Mouse (Mus musculus) limb, embryonic 15.5 days (tissue): ENCODE data around the gene Atf3. TPM values are rescaled to one million over a fixed set of nuclear protein-coding genes. Genes with fewer than 3 reads are reported as not detected.

ENCODE experiments used
- ATAC-seq: fragments of 200-750 bp; cut with Nextera tagmentation; 2 replicates; pipeline ENCODE4 v1.8.0; 2017; ENCODE audit warnings: low read depth, moderate TSS enrichment; ENCODE audit not compliant: insufficient number of reproducible peaks, low FRiP score, low TSS enrichment
- H3K27ac ChIP-seq: fragments of 300-500 bp; sonication (generic); 2 replicates; pipeline ENCODE4 v1.5.1; 2015; ENCODE audit warnings: moderate library complexity, mild to moderate bottlenecking, inconsistent platforms
- H3K27me3 ChIP-seq: fragments of 300-500 bp; sonication (generic); 2 replicates; pipeline ENCODE4 v1.6.1; 2015; ENCODE audit warnings: inconsistent platforms
- H3K36me3 ChIP-seq: fragments of 300-500 bp; sonication (generic); 2 replicates; pipeline ENCODE4 v1.6.1; 2015; ENCODE audit warnings: inconsistent platforms
- H3K4me1 ChIP-seq: fragments of 300-500 bp; sonication (generic); 2 replicates; pipeline ENCODE4 v1.6.1; 2015; ENCODE audit warnings: inconsistent platforms
- H3K4me2 ChIP-seq: fragments of 300-500 bp; sonication (generic); 2 replicates; pipeline ENCODE4 v1.6.1; 2015; ENCODE audit warnings: mild to moderate bottlenecking, inconsistent platforms
- H3K4me3 ChIP-seq: fragments of 300-500 bp; sonication (generic); 2 replicates; pipeline ENCODE4 v1.5.1; 2015; ENCODE audit warnings: mild to moderate bottlenecking, inconsistent platforms
- H3K9ac ChIP-seq: fragments of 300-500 bp; sonication (generic); 2 replicates; pipeline ENCODE4 v1.6.1; 2015; ENCODE audit warnings: inconsistent platforms
- H3K9me3 ChIP-seq: fragments of 300-500 bp; sonication (generic); 2 replicates; pipeline ENCODE4 v1.6.1; 2016; ENCODE audit warnings: inconsistent platforms
- WGBS: fragments of 180-500 bp; shearing (Covaris S2); methylation state at CpG from one replicate; pipeline ENCODE4 v1.1.7; 2015; 5-methylcytosine and 5-hydroxymethylcytosine counted together
- polyA plus RNA-seq: library from polyadenylated mRNA; unstranded; fragments of >200 nt; fragmentation: Nextera tagmentation; extraction: Ambion mirVana; gene quantifications from 2 replicates; pipeline ENCODE4 v1.2.1, GENCODE M21; 2015

The Atf3 gene
- polyA plus RNA-seq, 1 experiment from 2014 or later, result 8.2 TPM

DNA sequence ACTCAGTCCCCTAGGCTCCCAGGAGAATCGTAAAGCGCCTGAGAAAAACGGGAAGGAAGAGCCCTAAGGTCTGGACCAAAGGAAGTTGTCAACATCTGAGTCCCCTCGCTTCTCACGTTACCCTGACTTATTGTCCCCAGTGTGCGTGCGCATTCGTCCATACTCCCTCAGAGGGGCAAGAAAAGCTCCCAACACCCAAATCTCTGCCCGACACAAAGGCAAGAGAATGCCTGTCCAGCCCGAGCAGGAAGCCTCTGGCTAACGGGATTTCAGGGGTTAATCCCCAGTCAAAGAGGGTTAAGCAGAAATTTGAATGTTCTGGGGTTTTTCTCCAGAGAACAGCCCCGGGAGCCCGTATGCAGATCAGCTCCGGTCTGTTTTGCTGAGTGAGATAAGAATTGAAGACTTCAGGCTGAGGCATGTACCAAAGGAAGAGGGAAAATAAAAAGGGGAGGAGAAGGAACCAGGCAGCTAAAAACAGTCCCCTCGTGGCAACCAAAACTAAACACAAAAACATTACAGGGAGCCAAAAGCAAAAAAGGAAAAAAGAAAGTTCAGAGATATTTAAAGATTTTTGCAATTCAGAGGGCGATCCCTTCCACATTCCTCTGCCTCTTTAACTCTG is 32.0 kb downstream of the Atf3 start:
- under 1% methylated on average over 16 of the region's 16 CpGs for WGBS
- H3K9ac ChIP-seq, result no peak overlapping the region
- peaks cover 67% of the 10 kb centered on the region for H3K27me3 ChIP-seq
- no peaks in the 10 kb centered on the region for H3K9me3 ChIP-seq
- peak overlapping the region; percentile 38; the same call in 1 of the 2 replicates for H3K27ac ChIP-seq
- H3K4me1 ChIP-seq, result peaks cover 39% of the 10 kb centered on the region
- no peak for ATAC-seq
- H3K4me3 ChIP-seq, result peak overlapping the region; percentile 63
- H3K36me3 ChIP-seq, result no peaks in the 10 kb centered on the region
- H3K4me2 ChIP-seq, result peak overlapping the region; percentile 99

DNA sequence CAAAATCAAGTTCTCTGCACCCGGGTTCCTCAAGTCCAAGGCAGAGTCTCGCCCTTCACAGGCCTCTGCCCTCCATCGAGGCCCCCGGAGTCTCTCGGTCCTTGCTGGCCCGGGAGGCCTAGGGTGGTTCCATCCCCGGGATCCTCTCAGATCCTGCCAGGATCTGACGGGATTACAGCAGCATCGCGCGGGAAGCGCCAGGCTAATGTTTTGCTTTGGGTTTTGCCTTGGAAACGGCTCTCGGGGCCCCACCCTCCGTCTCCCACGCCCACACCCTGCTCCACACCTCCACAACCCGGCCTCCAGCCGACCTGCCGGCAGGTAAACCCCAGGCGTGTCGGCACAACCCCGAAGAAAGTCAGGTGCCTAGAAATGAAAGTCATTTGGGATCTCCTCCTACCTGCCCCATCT is 33.0 kb downstream of the Atf3 start:
- WGBS, result 1% methylated on average over 22 of the region's 22 CpGs
- Histone ChIP-seq H3K36me3 (no peaks in the 10 kb centered on the region), H3K4me1 (peaks cover 48% of the 10 kb centered on the region)

DNA sequence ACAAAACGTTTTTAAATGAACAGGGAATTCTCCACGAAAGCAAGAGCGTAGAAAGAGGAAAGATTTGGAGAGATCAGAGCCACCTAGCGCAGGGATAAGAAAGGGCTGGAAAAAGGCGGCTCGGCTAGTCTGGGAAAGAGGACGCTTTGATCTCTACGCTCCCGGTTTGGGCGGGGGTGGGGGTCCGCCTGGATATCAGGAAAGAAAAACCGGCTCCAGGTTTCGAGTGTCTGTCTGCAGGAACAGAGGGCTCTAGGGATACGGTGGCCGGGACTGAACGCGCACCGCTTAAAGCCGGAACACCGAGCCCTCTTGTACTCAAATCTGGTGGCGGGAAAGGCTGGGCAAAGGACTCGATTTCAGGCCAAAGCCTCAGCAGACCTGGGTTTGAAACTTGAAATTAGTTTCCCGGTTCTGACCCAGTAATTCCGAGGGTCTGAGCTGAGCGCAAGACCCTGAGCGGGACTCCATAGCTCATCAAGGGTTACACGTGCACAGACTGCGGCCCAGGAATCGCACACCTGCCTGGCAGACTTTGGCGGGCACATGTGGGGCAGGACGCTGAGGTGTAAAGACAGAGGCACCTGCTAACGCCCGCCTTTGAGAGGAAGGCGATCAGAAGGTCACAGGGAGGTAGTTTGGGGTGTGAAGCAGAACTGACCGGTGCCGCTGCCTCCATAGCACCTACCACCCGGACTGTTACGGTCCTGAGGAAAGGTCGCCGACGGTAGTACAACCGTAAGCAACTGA is 33.6 kb downstream of the Atf3 start:
- H3K4me3 ChIP-seq, result peak overlapping the region; percentile 63
- peaks cover 66% of the 10 kb centered on the region for H3K27me3 ChIP-seq
- H3K9ac ChIP-seq, result peak overlapping the region; percentile 14; the same call in 1 of the 2 replicates
- peak overlapping the region; percentile 99 for H3K4me2 ChIP-seq
- H3K9me3 ChIP-seq, result no peaks in the 10 kb centered on the region
- peaks cover 51% of the 10 kb centered on the region for H3K4me1 ChIP-seq
- no peak for ATAC-seq
- WGBS, result 2% methylated on average over 42 of the region's 42 CpGs
- H3K36me3 ChIP-seq, result no peaks in the 10 kb centered on the region
- peak overlapping the region; percentile 68 for H3K27ac ChIP-seq

More for the DNA sequence above, 33.0 kb downstream of the Atf3 start:
- no peak for ATAC-seq
- Histone ChIP-seq H3K9ac (no peak overlapping the region), H3K9me3 (no peaks in the 10 kb centered on the region), H3K27me3 (peaks cover 72% of the 10 kb centered on the region), H3K4me2 (peak overlapping the region; percentile 99), H3K4me3 (peak overlapping the region; percentile 63), H3K27ac (no peak overlapping the region)

DNA sequence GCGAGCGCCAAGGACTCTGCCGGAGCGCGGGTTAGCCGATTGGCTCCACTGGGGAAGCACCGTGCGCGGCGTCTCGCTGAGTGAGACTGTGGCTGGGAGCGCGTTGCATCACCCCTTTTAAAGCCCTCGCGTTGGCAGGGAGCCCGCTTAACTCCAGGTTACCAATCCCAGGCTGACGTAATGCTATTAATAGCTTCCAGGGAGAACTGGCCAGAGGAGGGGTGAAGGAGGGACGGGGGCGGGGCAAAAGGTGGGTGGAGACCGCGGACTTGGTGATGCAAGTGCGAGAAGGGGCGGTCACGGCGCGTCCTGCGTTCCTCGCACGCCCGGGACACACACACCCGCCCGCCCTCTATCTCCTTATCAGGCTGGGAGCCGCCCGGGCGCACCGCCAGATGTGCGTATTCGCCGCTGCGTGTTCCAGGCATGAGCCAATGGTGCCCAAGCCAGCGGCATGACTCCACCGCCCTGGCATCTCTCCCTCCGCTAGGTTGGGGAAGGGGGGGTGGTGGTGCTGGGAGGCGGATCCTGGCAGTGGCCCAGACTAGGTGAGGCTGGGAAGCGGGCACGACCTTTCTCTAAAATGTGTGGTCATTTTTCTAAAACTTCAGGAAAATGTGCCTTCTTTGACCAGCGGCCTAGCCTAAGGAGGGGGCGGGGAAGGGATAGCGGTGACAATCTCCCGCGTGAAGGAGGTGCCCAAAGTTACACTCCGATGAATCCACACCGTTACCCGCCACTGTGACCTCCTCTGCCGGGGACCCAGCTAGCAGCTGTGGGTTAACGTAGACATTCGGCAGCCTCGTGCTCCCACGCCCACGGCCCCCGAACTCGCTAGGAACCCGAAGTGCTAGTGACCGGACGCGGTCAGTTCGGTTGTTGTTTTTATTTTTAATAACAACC is 34.4 kb downstream of the Atf3 start:
- peaks cover 60% of the 10 kb centered on the region for H3K27me3 ChIP-seq

DNA sequence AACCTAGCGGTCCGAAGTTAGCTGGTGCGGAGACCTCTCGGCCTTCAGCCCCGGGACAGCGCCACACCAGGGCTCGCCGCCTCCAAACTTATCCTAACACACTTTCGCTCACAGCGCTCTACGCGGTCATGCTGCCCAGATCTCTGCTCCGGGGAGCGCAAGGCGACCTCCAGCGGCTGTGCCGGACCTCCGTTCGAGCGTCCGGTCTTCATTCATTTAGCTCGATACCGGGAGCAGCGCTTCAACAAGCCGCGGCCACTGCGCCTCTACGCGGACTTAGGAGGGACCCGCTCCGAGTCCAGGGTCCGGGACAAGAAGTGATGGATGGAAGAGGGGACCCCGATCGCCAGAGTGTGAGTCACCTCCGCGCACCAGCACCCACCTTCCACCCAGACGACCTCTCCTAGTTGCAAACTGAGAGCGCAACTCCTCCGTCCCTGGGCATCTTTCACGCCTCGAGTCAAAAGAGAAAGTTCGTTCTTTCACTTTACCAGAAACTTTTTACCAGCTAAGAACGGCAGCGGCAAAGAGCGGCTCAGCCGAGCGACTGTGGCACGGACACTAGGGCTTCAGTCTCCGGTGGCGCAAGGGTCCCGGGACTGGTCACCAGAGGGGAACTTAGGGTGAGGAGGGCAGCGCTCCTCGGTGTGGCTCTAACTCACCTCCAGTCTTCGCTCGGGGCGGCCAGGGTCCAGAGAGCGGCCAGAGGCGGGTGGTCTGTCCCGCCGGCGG is 35.2 kb downstream of the Atf3 start:
- under 1% methylated on average over 61 of the region's 61 CpGs for WGBS
- ATAC-seq, result 0 out of 2 replicates have a peak, but pooled peaks have one; percentile 0
- Histone ChIP-seq H3K9me3 (no peaks in the 10 kb centered on the region), H3K36me3 (no peaks in the 10 kb centered on the region), H3K4me2 (peak overlapping the region; percentile 99), H3K27ac (peak overlapping the region; percentile 82), H3K4me1 (peaks cover 60% of the 10 kb centered on the region), H3K9ac (peak overlapping the region; percentile 48), H3K27me3 (peaks cover 54% of the 10 kb centered on the region), H3K4me3 (peak overlapping the region; percentile 63)

More for the DNA sequence above, 34.4 kb downstream of the Atf3 start:
- peak overlapping the region; percentile 48 for H3K9ac ChIP-seq
- no peaks in the 10 kb centered on the region for H3K9me3 ChIP-seq
- under 1% methylated on average over 67 of the region's 67 CpGs for WGBS
- H3K4me3 ChIP-seq, result peak overlapping the region; percentile 63
- peak overlapping the region; percentile 99 for H3K4me2 ChIP-seq
- ATAC-seq, result peak; percentile 85
- H3K36me3 ChIP-seq, result no peaks in the 10 kb centered on the region
- peak overlapping the region; percentile 82 for H3K27ac ChIP-seq
- peaks cover 57% of the 10 kb centered on the region for H3K4me1 ChIP-seq

DNA sequence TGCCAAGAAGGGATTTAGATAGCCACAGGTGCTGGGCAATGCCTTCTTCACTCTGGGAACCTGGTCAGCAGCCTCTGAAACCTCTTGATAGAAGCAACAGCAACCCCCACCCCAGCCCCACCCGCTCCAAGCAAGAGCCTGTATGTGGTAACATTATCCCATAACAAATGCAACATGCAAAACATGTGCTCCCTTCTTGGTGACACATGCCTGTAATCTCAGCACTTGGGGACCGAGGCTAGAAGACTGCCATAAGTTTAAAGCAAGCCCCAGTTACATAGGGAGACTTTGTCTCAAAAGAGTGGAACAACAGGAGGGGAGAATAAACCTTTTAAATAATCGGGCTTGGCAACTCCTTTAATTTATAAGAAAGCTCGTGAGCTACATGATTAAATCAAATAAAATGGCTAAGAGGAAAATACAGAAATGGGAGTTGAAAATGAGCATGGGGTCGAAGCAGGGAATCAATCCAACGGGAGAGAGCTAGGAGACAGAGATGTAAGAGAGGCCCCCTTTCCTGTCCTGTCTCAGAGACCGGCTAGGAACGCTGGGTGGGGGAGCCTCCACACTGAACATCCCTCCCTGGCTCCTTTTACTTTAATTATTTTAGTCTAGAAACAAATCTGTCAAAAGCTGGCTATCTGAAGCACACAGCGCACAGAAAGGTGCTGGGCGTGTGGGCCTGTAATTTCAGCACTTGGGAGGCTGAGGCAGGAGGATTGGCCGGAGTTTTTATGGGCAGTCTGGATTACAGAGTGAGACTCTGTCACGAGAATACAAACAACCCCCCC is 36.2 kb downstream of the Atf3 start:
- Histone ChIP-seq H3K36me3 (no peaks in the 10 kb centered on the region), H3K4me2 (peak overlapping the region; percentile 99), H3K4me1 (peaks cover 60% of the 10 kb centered on the region), H3K27ac (no peak overlapping the region), H3K27me3 (peaks cover 44% of the 10 kb centered on the region), H3K9ac (no peak overlapping the region), H3K4me3 (peak overlapping the region; percentile 63), H3K9me3 (no peaks in the 10 kb centered on the region)
- WGBS, result 47% methylated on average over 12 of the region's 12 CpGs
- ATAC-seq, result no peak

DNA sequence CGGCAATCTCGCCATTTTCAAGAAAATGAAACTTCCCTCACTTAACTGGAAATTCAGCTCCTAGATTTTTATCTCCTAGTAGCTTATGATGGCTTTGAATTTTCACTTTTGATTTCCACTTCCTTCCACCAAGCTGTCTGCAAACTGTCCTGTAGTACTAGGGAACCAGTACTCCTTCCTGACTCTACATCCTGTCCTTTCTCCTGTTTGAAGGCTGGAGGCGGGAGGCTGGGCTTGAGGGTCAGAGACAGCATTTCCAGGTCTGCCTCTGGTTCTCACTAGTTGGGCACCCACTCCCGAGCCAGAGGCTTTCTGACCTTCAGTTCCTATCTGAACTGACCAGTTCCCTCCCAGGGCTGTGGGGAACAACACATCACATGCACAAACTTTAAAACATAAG is 37.4 kb downstream of the Atf3 start:
- H3K4me3 ChIP-seq, result no peak overlapping the region
- no peak overlapping the region for H3K27ac ChIP-seq
- no peaks in the 10 kb centered on the region for H3K36me3 ChIP-seq
- no peak overlapping the region for H3K9ac ChIP-seq
- 59% methylated on average over 4 of the region's 4 CpGs for WGBS
- 0 out of 2 replicates have a peak overlapping the region, but pooled peaks have one; percentile 1 for H3K4me2 ChIP-seq
- peaks cover 54% of the 10 kb centered on the region for H3K4me1 ChIP-seq
- H3K27me3 ChIP-seq, result peaks cover 32% of the 10 kb centered on the region
- H3K9me3 ChIP-seq, result no peaks in the 10 kb centered on the region
- ATAC-seq, result no peak

DNA sequence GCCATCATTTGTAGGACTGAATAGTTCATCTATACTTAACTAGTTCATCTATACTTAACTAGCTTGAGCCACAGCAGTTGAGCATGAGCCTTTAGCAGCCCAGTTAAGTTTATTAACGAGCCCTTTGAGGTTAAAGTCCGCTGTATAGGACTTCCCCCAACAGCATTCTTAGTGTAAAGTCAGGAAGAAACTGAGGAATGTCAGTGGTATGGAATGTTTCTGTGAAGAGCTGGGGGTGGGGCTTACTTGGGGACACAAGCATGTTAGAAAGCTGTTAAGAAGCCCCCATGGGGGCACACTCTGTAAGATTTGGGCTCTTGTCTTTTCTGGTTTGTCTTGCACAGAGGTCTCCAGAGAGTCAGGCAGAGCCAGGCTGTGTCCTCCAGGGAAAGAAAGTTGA is 38.0 kb downstream of the Atf3 start:
- Histone ChIP-seq H3K9ac (no peak overlapping the region), H3K4me1 (peaks cover 49% of the 10 kb centered on the region), H3K4me3 (no peak overlapping the region), H3K36me3 (no peaks in the 10 kb centered on the region), H3K27ac (no peak overlapping the region), H3K9me3 (no peaks in the 10 kb centered on the region), H3K27me3 (peaks cover 26% of the 10 kb centered on the region), H3K4me2 (0 out of 2 replicates have a peak overlapping the region, but pooled peaks have one; percentile 1)
- WGBS, result 12% methylated on average over 2 of the region's 2 CpGs
- ATAC-seq, result no peak

DNA sequence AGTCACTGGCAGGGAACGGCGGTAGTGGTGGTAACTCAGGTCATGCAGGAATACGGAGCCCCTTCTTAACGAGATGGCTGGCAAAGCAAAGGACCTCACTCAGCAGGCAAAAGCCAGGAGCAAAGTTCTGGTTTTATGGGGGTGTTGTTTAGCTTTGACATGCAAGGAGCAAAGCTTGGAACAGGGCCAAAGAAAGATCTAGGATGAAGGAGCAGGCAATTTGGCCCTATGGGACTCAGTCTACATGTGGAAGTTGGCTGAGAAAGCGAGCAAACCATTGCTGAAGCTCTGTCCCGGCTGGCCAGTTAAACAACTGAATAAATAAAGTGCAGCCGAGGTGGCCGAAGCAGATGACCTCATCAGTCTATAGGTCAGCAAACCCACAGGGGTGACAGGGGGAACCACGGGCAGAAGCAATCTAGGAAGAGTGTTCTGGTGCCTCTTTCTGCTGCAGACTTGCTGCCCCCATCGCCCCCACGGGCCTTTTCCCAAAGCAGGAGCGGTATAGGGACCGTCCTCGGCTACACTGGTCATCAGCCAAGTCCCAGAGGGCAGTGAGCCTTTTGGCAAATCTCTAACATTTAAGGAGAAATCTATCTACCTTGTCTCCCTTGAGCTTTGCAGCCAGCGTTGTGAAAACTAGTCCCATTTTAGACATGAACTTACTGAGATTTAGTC is 39.2 kb downstream of the Atf3 start:
- WGBS, result 22% methylated on average over 15 of the region's 15 CpGs
- H3K9ac ChIP-seq, result no peak overlapping the region
- no peak for ATAC-seq
- H3K36me3 ChIP-seq, result no peaks in the 10 kb centered on the region
- no peaks in the 10 kb centered on the region for H3K9me3 ChIP-seq
- H3K27me3 ChIP-seq, result peaks cover 14% of the 10 kb centered on the region
- 0 out of 2 replicates have a peak overlapping the region, but pooled peaks have one; percentile 1 for H3K4me2 ChIP-seq
- H3K4me3 ChIP-seq, result no peak overlapping the region
- peaks cover 37% of the 10 kb centered on the region for H3K4me1 ChIP-seq
- H3K27ac ChIP-seq, result no peak overlapping the region

DNA sequence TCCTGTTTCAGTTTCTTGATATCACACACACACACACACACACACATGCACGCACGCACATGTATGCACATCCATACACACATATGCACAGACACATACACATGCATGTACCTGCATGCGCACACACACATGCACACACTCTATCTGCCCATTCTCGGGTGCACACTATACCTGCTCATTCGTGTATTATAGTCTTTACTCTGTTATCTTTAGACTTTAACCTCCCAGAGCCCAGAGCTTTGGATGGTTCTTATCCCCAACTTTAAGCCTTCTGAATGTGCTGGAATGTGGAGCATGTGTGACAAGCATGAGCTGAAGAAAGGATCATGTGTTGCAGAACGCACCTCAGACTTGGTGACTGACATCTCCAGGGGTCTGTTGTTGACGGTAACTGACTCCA is 41.0 kb downstream of the Atf3 start:
- Histone ChIP-seq H3K36me3 (no peaks in the 10 kb centered on the region), H3K27me3 (peaks cover 10% of the 10 kb centered on the region), H3K9me3 (no peaks in the 10 kb centered on the region), H3K4me1 (peaks cover 29% of the 10 kb centered on the region), H3K9ac (no peak overlapping the region), H3K4me3 (no peak overlapping the region), H3K4me2 (no peak overlapping the region), H3K27ac (no peak overlapping the region)
- no peak for ATAC-seq
- WGBS, result 74% methylated on average over 7 of the region's 7 CpGs
